Mouse (Mus musculus): ENCODE results near the gene Parva.

- TF ChIP-seq MAX (IDR thresholded peaks at IDR 0.05) (no peak), MYOG (IDR thresholded peaks at IDR 0.05; ENCODE audit: control insufficient read depth, extremely low read depth, insufficient read length) (no peak), CTCF (IDR thresholded peaks at IDR 0.05; ENCODE audit: control insufficient read depth, insufficient read depth, insufficient read length) (no peak), CEBPB (IDR thresholded peaks at IDR 0.05; ENCODE audit: low read depth) (no peak), MYOD1 (IDR thresholded peaks at IDR 0.05; ENCODE audit: control insufficient read depth, insufficient read length, low read depth) (no peak)
Observed at GRCm38 (mm10) chr7:112413286-112413685, 14.0 kb upstream of the Parva start.
